In the genomic region with DNA sequence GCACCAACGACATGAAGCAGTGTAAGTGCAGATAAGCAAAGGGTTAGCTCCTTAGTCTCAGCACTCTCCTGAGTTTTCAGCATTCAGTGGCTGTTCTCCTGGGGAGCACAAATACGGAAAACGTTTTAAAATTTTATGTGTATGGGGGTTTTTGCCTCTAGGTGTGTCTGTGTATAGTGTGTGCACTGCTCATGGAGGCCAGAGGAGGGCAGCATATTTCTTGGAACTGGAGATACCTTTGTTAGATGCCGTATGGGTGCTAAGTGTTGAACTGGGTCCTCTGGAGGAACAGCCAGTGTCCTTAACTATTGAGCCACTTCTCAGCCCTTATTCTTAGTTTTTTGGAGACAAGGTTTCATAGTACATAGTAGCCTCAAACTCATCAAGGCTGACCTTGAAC, we compare ENCODE assay signal across 17 mouse cellular contexts. TPM values are rescaled to one million over a fixed set of nuclear protein-coding genes. Genes with fewer than 3 reads are reported as not detected.
DNase-seq lines count a peak whose midpoint lies in the region; ATAC-seq and TF ChIP-seq lines count a peak whose summit lies in the region.
"Had no signal": no experiment of that assay in that cellular context is flagged by ENCODE, and none has a peak within 500 bp of the region (broad histone marks: within the 10 kb centered on the region; RNA-seq: fewer than 3 reads in every experiment).

No protein-coding gene starts in this region.

- no peak for TF ChIP-seq POLR2A in CH12.LX (IDR thresholded peaks at IDR 0.05; ENCODE audit: low read depth, low read length)
- no peak for TF ChIP-seq POLR2A in cortical plate, adult 2 months (IDR thresholded peaks at IDR 0.05; ENCODE audit: extremely low read depth, insufficient read depth, low read length)

- H3K36me3 ChIP-seq in forebrain, postnatal 0 days (ENCODE audit: insufficient read depth): no peaks in the 10 kb centered on the region
- no peaks in the 10 kb centered on the region for H3K36me3 ChIP-seq in forebrain, embryonic 11.5 days (ENCODE audit: control insufficient read depth, insufficient read depth, low read length)
- H3K36me3 ChIP-seq in CH12.LX (replicated peaks in 1 of 2; ENCODE audit: control insufficient read depth in 1 of 2, insufficient read depth in 1 of 2, low read length in 1 of 2): peaks cover 0 to 43% of the 10 kb centered on the region in 2 experiments
- H3K36me3 ChIP-seq in midbrain, embryonic 10.5 days: peaks cover 37% of the 10 kb centered on the region
- H3K36me3 ChIP-seq: neural tube, embryonic 13.5 days had no signal

- peaks cover 14% of the 10 kb centered on the region for H3K79me2 ChIP-seq in CH12.LX (replicated peaks; ENCODE audit: control insufficient read depth, extremely low read depth, insufficient read depth, poor library complexity, severe bottlenecking)

- TF ChIP-seq CTCF in forebrain, postnatal 0 days (IDR thresholded peaks at IDR 0.05; ENCODE audit: low read depth): peak; percentile 32
- peak; percentile 56 for TF ChIP-seq CTCF in layer of hippocampus, adult 2 months (conservative IDR thresholded peaks at IDR 0.05)
- TF ChIP-seq CTCF in CH12.LX (conservative IDR thresholded peaks at IDR 0.05 in 1 of 2, IDR thresholded peaks at IDR 0.05 in 1 of 2; ENCODE audit: low read depth in 2 of 2, low read length in 2 of 2): peak; percentile 8 to 22; a peak in 2 of 4 replicates
- 0 out of 2 replicates have a peak, but pooled peaks have one; percentile 7 for TF ChIP-seq CTCF in cortical plate, adult 2 months (IDR thresholded peaks at IDR 0.05; ENCODE audit: extremely low read depth, insufficient read depth, low read length)

- in situ Hi-C loops in CH12.LX (cut with MboI; ENCODE audit: low pct_ligation_motif_present, low pct_unique_long_range_greater_than_20kb, low sequenced_read_pairs): no loop called here

- DNase-seq in forebrain, postnatal 0 days: no peak
- DNase-seq in forebrain, embryonic 11.5 days (ENCODE audit: low spot score): no peak
- no peak for DNase-seq in layer of hippocampus, adult 2 months (ENCODE audit: low spot score in 2 of 2)
- no peak for DNase-seq in layer of hippocampus, adult 9-11 months
- no peak for DNase-seq in CH12.LX (ENCODE audit: extremely low read depth)
- DNase-seq in adrenal gland, postnatal 25 days: no peak
- no peak for DNase-seq in midbrain, embryonic 10.5 days (ENCODE audit: low spot score)
- DNase-seq: cerebellum, adult 8-10 months; gastrocnemius, postnatal 14 days; layer of hippocampus, postnatal 36 days; lung, adult 18-20 months; thymus, postnatal 25 days had no signal

- H3K27ac ChIP-seq in forebrain, postnatal 0 days (ENCODE audit: low read depth, low read length): no peak overlapping the region
- no peak overlapping the region for H3K27ac ChIP-seq in forebrain, embryonic 11.5 days (ENCODE audit: low read depth, low read length)
- H3K27ac ChIP-seq in layer of hippocampus, adult 2 months: no peak overlapping the region
- H3K27ac ChIP-seq in CH12.LX (ENCODE audit: insufficient read depth, low read depth): no peak overlapping the region
- H3K27ac ChIP-seq in cortical plate, adult 2 months (ENCODE audit: insufficient read depth, low read length): no peak overlapping the region
- H3K27ac ChIP-seq in midbrain, embryonic 10.5 days (replicated peaks): no peak overlapping the region
- H3K27ac ChIP-seq: forebrain, embryonic 13.5 days; macrophage; neural tube, embryonic 13.5 days had no signal

- H3K4me3 ChIP-seq in forebrain, postnatal 0 days (ENCODE audit: low read depth, low read length): no peak overlapping the region
- no peak overlapping the region for H3K4me3 ChIP-seq in forebrain, embryonic 11.5 days (ENCODE audit: low read depth, low read length)
- no peak overlapping the region for H3K4me3 ChIP-seq in layer of hippocampus, adult 2 months
- no peak overlapping the region for H3K4me3 ChIP-seq in CH12.LX (replicated peaks in 1 of 3; ENCODE audit: low read depth in 2 of 3, low read length in 2 of 3, poor library complexity in 1 of 3)
- H3K4me3 ChIP-seq in cortical plate, adult 2 months (ENCODE audit: insufficient read depth, low read length): no peak overlapping the region
- H3K4me3 ChIP-seq in midbrain, embryonic 10.5 days: no peak overlapping the region
- H3K4me3 ChIP-seq: forebrain, embryonic 13.5 days; neural tube, embryonic 13.5 days had no signal

- H3K4me2 ChIP-seq in forebrain, postnatal 0 days (ENCODE audit: low read depth): no peak overlapping the region
- H3K4me2 ChIP-seq in forebrain, embryonic 11.5 days (ENCODE audit: low read depth, low read length, severe bottlenecking): no peak overlapping the region
- no peak overlapping the region for H3K4me2 ChIP-seq in CH12.LX (ENCODE audit: insufficient read depth, low read depth, poor library complexity, severe bottlenecking)
- H3K4me2 ChIP-seq: forebrain, embryonic 13.5 days; midbrain, embryonic 11.5 days; neural tube, embryonic 13.5 days had no signal

- no peaks in the 10 kb centered on the region for H3K9me3 ChIP-seq in forebrain, postnatal 0 days (ENCODE audit: low read length)
- H3K9me3 ChIP-seq in forebrain, embryonic 11.5 days (ENCODE audit: control insufficient read depth, low read length): no peaks in the 10 kb centered on the region; the same call in 1 of the 2 replicates
- H3K9me3 ChIP-seq in CH12.LX (replicated peaks; ENCODE audit: low read length): peaks cover 3% of the 10 kb centered on the region
- peaks cover 8% of the 10 kb centered on the region; the same call in 1 of the 2 replicates for H3K9me3 ChIP-seq in midbrain, embryonic 10.5 days (replicated peaks)
- H3K9me3 ChIP-seq: forebrain, embryonic 13.5 days; neural tube, embryonic 13.5 days had no signal

- no peak for TF ChIP-seq EP300 in CH12.LX (IDR thresholded peaks at IDR 0.05; ENCODE audit: low read length)

- no peaks in the 10 kb centered on the region for H3K4me1 ChIP-seq in forebrain, postnatal 0 days (ENCODE audit: insufficient read depth)
- peaks cover 2% of the 10 kb centered on the region; the same call in 1 of the 2 replicates for H3K4me1 ChIP-seq in forebrain, embryonic 11.5 days (replicated peaks; ENCODE audit: control insufficient read depth, insufficient read depth, low read length)
- H3K4me1 ChIP-seq in CH12.LX (ENCODE audit: control insufficient read depth in 1 of 2, insufficient read depth in 2 of 2): peaks cover 0 to 12% of the 10 kb centered on the region in 2 experiments; a peak in 2 of 4 replicates
- peaks cover 4% of the 10 kb centered on the region; the same call in 1 of the 2 replicates for H3K4me1 ChIP-seq in cortical plate, adult 2 months (ENCODE audit: control insufficient read depth, insufficient read depth, low read length)
- H3K4me1 ChIP-seq in midbrain, embryonic 10.5 days: 0 out of 2 replicates have a peak, but pooled peaks cover 11% of the 10 kb centered on the region

- WGBS in forebrain, postnatal 0 days: 94% methylated on average over 4 of the region's 4 CpGs
- WGBS in forebrain, embryonic 11.5 days: 97% methylated on average over 4 of the region's 4 CpGs
- WGBS in midbrain, embryonic 10.5 days: 95% methylated on average over 4 of the region's 4 CpGs

- H3K27me3 ChIP-seq in forebrain, postnatal 0 days (ENCODE audit: insufficient read depth, low read length): no peaks in the 10 kb centered on the region
- no peaks in the 10 kb centered on the region for H3K27me3 ChIP-seq in forebrain, embryonic 11.5 days (ENCODE audit: control insufficient read depth, insufficient read depth, low read length)
- no peaks in the 10 kb centered on the region for H3K27me3 ChIP-seq in CH12.LX (replicated peaks)
- H3K27me3 ChIP-seq in midbrain, embryonic 10.5 days (ENCODE audit: low read depth, poor library complexity, severe bottlenecking): no peaks in the 10 kb centered on the region
- H3K27me3 ChIP-seq: forebrain, embryonic 13.5 days; neural tube, embryonic 13.5 days had no signal

- dilution Hi-C loops in CH12.LX (cut with MboI; ENCODE audit: extremely low pct_ligation_motif_present, extremely low pct_unique_long_range_greater_than_20kb, low sequenced_read_pairs): no loop called here

- H3K9ac ChIP-seq in forebrain, postnatal 0 days: no peak overlapping the region
- H3K9ac ChIP-seq in forebrain, embryonic 11.5 days (ENCODE audit: low read length): no peak overlapping the region
- no peak overlapping the region for H3K9ac ChIP-seq in CH12.LX (ENCODE audit: insufficient read depth, low read depth)
- H3K9ac ChIP-seq: forebrain, embryonic 13.5 days; neural tube, embryonic 13.5 days had no signal

- no peak for TF ChIP-seq RAD21 in CH12.LX (IDR thresholded peaks at IDR 0.05; ENCODE audit: low read depth, low read length)

- no peak for ATAC-seq in forebrain, postnatal 0 days
- ATAC-seq in forebrain, embryonic 11.5 days (replicated peaks; ENCODE audit: low FRiP score): no peak
- ATAC-seq: forebrain, embryonic 13.5 days had no signal

TF ChIP-seq in CH12.LX, 34 proteins besides CTCF, POLR2A, EP300 and RAD21 (continues in another document):
- TF ChIP-seq MAX (IDR thresholded peaks at IDR 0.05; ENCODE audit: low read length) (no peak), NELFE (IDR thresholded peaks at IDR 0.05; ENCODE audit: low read depth, low read length) (no peak), HCFC1 (IDR thresholded peaks at IDR 0.05; ENCODE audit: low read depth, low read length) (no peak), MAFK (IDR thresholded peaks at IDR 0.05; ENCODE audit: insufficient replicate concordance, low read length) (no peak)

RNA-seq across cellular contexts. Expression of gene Zfand3, which starts 10.1 kb away (rescaled TPM):
- 77.0 and 91.5 TPM in 2 replicates for total RNA-seq in forebrain, postnatal 0 days (2014; rRNA removed)
- polyA plus RNA-seq in forebrain, postnatal 0 days (2015; fragmentation: Nextera tagmentation; extraction: Ambion mirVana): 48.5 and 48.7 TPM in 2 replicates
- 55.8 and 68.6 TPM in 2 replicates for polyA plus RNA-seq in forebrain, embryonic 11.5 days (2014; fragmentation: Nextera tagmentation; extraction: Ambion mirVana)
- 100 to 1,000 TPM; 112 to 118 TPM for total RNA-seq in layer of hippocampus, adult 2 months (2021)
- total RNA-seq in CH12.LX (2012; rRNA removed) (15.1 and 23.2 TPM in 2 replicates), CH12.LX (2014; rRNA removed) (18.0 and 23.5 TPM in 2 replicates)
- 33.7 and 44.0 TPM in 2 replicates for polyA plus RNA-seq in CH12.LX (2012; ENCODE audit: insufficient read length, low read depth)
- 96.8 and 102 TPM in 2 replicates for polyA plus RNA-seq in cortical plate, adult 2 months (2012; rRNA removed)
- total RNA-seq in adrenal gland, postnatal 25 days (2021): 138 and 144 TPM in 2 replicates
- 68.1 and 80.5 TPM in 2 replicates for polyA plus RNA-seq in midbrain, embryonic 10.5 days (2016; fragmentation: Nextera tagmentation; extraction: Ambion mirVana)

RNA-seq across cellular contexts. Expression of gene Mdga1, which starts 44.8 kb away (rescaled TPM):
- total RNA-seq in forebrain, postnatal 0 days (2014; rRNA removed): 29.1 and 45.7 TPM in 2 replicates
- 7.6 and 10.9 TPM in 2 replicates for polyA plus RNA-seq in forebrain, postnatal 0 days (2015; fragmentation: Nextera tagmentation; extraction: Ambion mirVana)
- 6.2 and 7.4 TPM in 2 replicates for polyA plus RNA-seq in forebrain, embryonic 11.5 days (2014; fragmentation: Nextera tagmentation; extraction: Ambion mirVana)
- 10 to 100 TPM; 70.1 to 73.8 TPM for total RNA-seq in layer of hippocampus, adult 2 months (2021)
- total RNA-seq in CH12.LX (2012; rRNA removed) (0.25 and 0.38 TPM in 2 replicates), CH12.LX (2014; rRNA removed) (0.34 and 0.39 TPM in 2 replicates)
- 0.29 and 0.65 TPM in 2 replicates for polyA plus RNA-seq in CH12.LX (2012; ENCODE audit: insufficient read length, low read depth)
- 9.1 and 10.9 TPM in 2 replicates for polyA plus RNA-seq in cortical plate, adult 2 months (2012; rRNA removed)
- total RNA-seq in adrenal gland, postnatal 25 days (2021): 1.4 and 1.9 TPM in 2 replicates
- polyA plus RNA-seq in midbrain, embryonic 10.5 days (2016; fragmentation: Nextera tagmentation; extraction: Ambion mirVana): 4.3 and 6.2 TPM in 2 replicates
